Mouse (Mus musculus) heart, adult 18-20 months (tissue): ENCODE results near the gene Gga1. TPM values are rescaled to one million over a fixed set of nuclear protein-coding genes. Genes with fewer than 3 reads are reported as not detected.

ENCODE experiments used
- DNase-seq, 2 experiments: peaks; one replicate each; pipeline ENCODE4 v3.0.0; 2021 to 2022; ENCODE audit warnings: mixed read lengths in 1 of 2
- total RNA-seq, 2 experiments: library from RNA; stranded (reverse); gene quantifications; 2 replicates each; pipeline ENCODE4 v1.2.3; 2021

The Gga1 gene
- total RNA-seq, 2 experiments from 2014 or later, result 40.3 to 45.2 TPM

- peak; percentile 90 to 96 for DNase-seq
Observed at GRCm38 (mm10) chr15:78913632-78914090, 36.7 kb downstream of the Gga1 start, which contains the start of gene Pdxp. TSS of gene Pdxp (plus strand) at chr15:78913919.

GRCm38 (mm10) chr15:78914091-78914822, 37.3 kb downstream of the Gga1 start:
- DNase-seq, result peak in 1 of 2 experiments; percentile 42

- no peak for DNase-seq
Observed at GRCm38 (mm10) chr15:78914823-78915659, 38.1 kb downstream of the Gga1 start.

- DNase-seq, result peak; percentile 81 to 84
Observed at GRCm38 (mm10) chr15:78915660-78916017, 38.6 kb downstream of the Gga1 start.

GRCm38 (mm10) chr15:78916052-78916826, 39.2 kb downstream of the Gga1 start:
- no peak for DNase-seq

GRCm38 (mm10) chr15:78918126-78918525, 41.1 kb downstream of the Gga1 start:
- DNase-seq, result no peak

GRCm38 (mm10) chr15:78919914-78920313, 42.9 kb downstream of the Gga1 start:
- no peak for DNase-seq

GRCm38 (mm10) chr15:78922700-78923099, 45.7 kb downstream of the Gga1 start:
- no peak for DNase-seq

- no peak for DNase-seq
Observed at GRCm38 (mm10) chr15:78923585-78923984, 46.6 kb downstream of the Gga1 start.

GRCm38 (mm10) chr15:78925129-78925528, 48.1 kb downstream of the Gga1 start:
- peak in 1 of 2 experiments; percentile 29 for DNase-seq

GRCm38 (mm10) chr15:78926021-78926919, 49.3 kb downstream of the Gga1 start, which contains the start of gene Lgals1:
TSS of gene Lgals1 (plus strand) at chr15:78926725.
- DNase-seq, result peak; percentile 94 to 95

GRCm38 (mm10) chr15:78927021-78927787, 50.2 kb downstream of the Gga1 start:
- DNase-seq, result peak; percentile 59 to 64

GRCm38 (mm10) chr15:78927788-78928457, 50.9 kb downstream of the Gga1 start:
- DNase-seq, result peak; percentile 81 to 92

- no peak for DNase-seq
Observed at GRCm38 (mm10) chr15:78928539-78928938, 51.5 kb downstream of the Gga1 start.

GRCm38 (mm10) chr15:78930192-78930706, 53.3 kb downstream of the Gga1 start:
- DNase-seq, result no peak

- DNase-seq, result no peak
Observed at GRCm38 (mm10) chr15:78930801-78931426, 53.9 kb downstream of the Gga1 start.

- peak; percentile 64 to 69 for DNase-seq
Observed at GRCm38 (mm10) chr15:78931577-78931976, 54.6 kb downstream of the Gga1 start.

GRCm38 (mm10) chr15:78934784-78935320, 57.9 kb downstream of the Gga1 start, which contains the start of gene Nol12:
TSS of gene Nol12 (plus strand) at chr15:78934933.
- peak; percentile 91 to 92 for DNase-seq

- DNase-seq, result no peak
Observed at GRCm38 (mm10) chr15:78936403-78936802, 59.4 kb downstream of the Gga1 start.
